Mouse (Mus musculus): ENCODE results near the gene Sox6. TPM values are rescaled to one million over a fixed set of nuclear protein-coding genes. Genes with fewer than 3 reads are reported as not detected.

Gene Sox6
- total and polyA plus RNA-seq, 2 experiments from 2014 or later: 30.8 to 47.6 TPM

DNA sequence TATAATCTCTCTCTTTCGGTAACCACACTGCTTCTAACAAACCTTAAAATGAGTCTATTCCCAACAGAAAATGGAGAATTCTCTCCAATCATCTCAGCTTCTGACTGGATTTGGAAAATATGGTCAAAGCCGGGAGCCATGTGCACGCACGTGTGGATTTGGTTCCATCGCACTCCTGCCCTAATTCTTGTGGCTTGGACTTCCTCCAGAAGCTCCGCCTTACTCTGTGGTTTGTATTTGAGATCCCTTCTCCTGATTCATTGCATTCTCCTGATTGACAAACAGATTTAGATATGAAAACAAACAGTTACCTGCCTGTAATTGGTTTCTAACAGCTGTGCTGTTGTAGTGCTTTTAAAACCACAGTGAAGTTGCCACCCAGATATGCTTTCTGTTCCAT is 351.9 kb downstream of the Sox6 start:
- H3K4me2 ChIP-seq (ENCODE audit: low read depth, low read length, poor library complexity, severe bottlenecking): no peak overlapping the region
- DNase-seq (ENCODE audit: low spot score): no peak
- no peak overlapping the region for H3K9ac ChIP-seq (replicated peaks; ENCODE audit: low read length, poor library complexity, severe bottlenecking)
- WGBS: 79% methylated on average over 6 of the region's 6 CpGs
- no peaks in the 10 kb centered on the region for H3K27me3 ChIP-seq (ENCODE audit: insufficient read depth, low read length)
- no peaks in the 10 kb centered on the region for H3K9me3 ChIP-seq (ENCODE audit: low read length)
- H3K36me3 ChIP-seq (ENCODE audit: insufficient read depth, low read length): no peaks in the 10 kb centered on the region
- TF ChIP-seq CTCF (IDR thresholded peaks at IDR 0.05): no peak
- H3K4me1 ChIP-seq (ENCODE audit: insufficient read depth, low read length): no peaks in the 10 kb centered on the region
- no peak for ATAC-seq (ENCODE audit: low FRiP score)
- no peak overlapping the region for H3K4me3 ChIP-seq (ENCODE audit: low read depth, low read length)
- no peak overlapping the region for H3K27ac ChIP-seq (ENCODE audit: low read depth, low read length)

DNA sequence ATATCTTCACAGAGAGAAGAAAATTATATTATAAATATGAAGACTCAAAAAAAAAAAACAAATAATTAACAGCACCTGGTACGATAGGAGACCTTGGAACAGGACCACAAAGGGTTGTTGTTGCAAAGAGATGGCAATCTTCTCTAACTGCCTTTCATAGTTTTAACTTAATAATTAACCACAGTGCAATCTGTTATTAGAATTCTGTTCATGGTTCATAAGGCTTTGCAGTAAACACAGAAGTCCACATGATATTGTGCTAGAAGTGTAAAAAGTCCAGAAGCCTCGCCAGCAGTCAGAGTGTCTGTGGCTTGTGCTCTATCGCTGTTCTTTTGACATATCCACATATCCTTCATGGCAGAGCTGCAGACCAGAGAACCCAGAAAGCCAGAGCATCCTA is 354.5 kb downstream of the Sox6 start:
- whole genome bisulfite sequencing: 96% methylated on average over 3 of the region's 3 CpGs
- H3K4me3 ChIP-seq (ENCODE audit: low read depth, low read length): no peak overlapping the region
- H3K36me3 ChIP-seq (ENCODE audit: insufficient read depth, low read length): no peaks in the 10 kb centered on the region
- no peak overlapping the region for H3K4me2 ChIP-seq (ENCODE audit: low read depth, low read length, poor library complexity, severe bottlenecking)
- ATAC-seq (ENCODE audit: low FRiP score): no peak
- no peak overlapping the region for H3K9ac ChIP-seq (replicated peaks; ENCODE audit: low read length, poor library complexity, severe bottlenecking)
- H3K27me3 ChIP-seq (ENCODE audit: insufficient read depth, low read length): no peaks in the 10 kb centered on the region
- no peaks in the 10 kb centered on the region for H3K4me1 ChIP-seq (ENCODE audit: insufficient read depth, low read length)
- TF ChIP-seq CTCF (IDR thresholded peaks at IDR 0.05): no peak
- no peak overlapping the region for H3K27ac ChIP-seq (ENCODE audit: low read depth, low read length)
- DNase-seq (ENCODE audit: low spot score): no peak
- H3K9me3 ChIP-seq (ENCODE audit: low read length): no peaks in the 10 kb centered on the region

DNA sequence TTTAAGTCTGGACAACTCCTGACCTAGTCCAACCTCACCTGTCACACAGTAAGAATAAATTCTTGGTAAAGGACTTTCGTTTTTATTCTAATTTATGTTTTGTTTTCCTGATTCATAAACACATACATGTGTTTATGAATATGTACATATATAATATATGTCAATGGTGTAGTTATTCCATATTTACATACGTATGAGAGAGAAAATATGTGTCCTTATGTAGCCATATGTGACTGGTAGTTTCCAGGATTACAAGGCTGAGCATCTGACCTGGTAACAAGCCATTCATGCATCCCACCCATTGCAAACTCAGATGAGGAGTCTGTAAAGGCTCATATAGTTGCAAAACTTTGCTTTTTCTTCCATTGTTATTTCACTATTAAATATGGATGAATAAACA is 366.8 kb downstream of the Sox6 start:
- H3K9me3 ChIP-seq (ENCODE audit: low read length): no peaks in the 10 kb centered on the region
- no peak overlapping the region for H3K9ac ChIP-seq (replicated peaks; ENCODE audit: low read length, poor library complexity, severe bottlenecking)
- H3K36me3 ChIP-seq (ENCODE audit: insufficient read depth, low read length): no peaks in the 10 kb centered on the region
- no peak for TF ChIP-seq CTCF (IDR thresholded peaks at IDR 0.05)
- no peak overlapping the region for H3K4me2 ChIP-seq (ENCODE audit: low read depth, low read length, poor library complexity, severe bottlenecking)
- no peak overlapping the region for H3K4me3 ChIP-seq (ENCODE audit: low read depth, low read length)
- H3K27me3 ChIP-seq (ENCODE audit: insufficient read depth, low read length): no peaks in the 10 kb centered on the region; the same call in 1 of the 2 replicates
- no peak overlapping the region for H3K27ac ChIP-seq (ENCODE audit: low read depth, low read length)
- 0 out of 2 replicates have a peak, but pooled peaks cover 3% of the 10 kb centered on the region for H3K4me1 ChIP-seq (ENCODE audit: insufficient read depth, low read length)
- no peak for DNase-seq (ENCODE audit: low spot score)
- WGBS: 98% methylated on average over 2 of the region's 2 CpGs
- no peak for ATAC-seq (ENCODE audit: low FRiP score)

DNA sequence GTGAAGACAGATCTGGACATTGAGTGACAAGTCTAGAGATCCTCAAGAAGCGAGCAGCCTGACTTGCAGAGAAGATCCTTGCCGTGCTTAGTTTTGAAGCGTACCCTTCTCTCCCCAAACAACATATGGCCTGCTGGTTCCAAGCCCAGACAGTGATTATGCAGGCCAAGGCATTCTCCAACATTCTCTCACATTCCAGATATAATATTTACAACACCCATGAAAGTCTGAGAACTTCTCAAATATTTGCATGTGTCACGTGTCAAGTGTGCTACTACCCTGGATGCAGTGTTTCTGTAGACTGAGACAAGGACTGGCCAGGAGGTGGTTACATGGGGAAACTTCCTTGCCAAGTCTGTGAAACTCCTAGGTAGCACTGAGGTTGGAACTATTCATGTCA is 367.3 kb downstream of the Sox6 start:
- H3K4me2 ChIP-seq (ENCODE audit: low read depth, low read length, poor library complexity, severe bottlenecking): no peak overlapping the region
- no peak for DNase-seq (ENCODE audit: low spot score)
- no peak overlapping the region for H3K9ac ChIP-seq (replicated peaks; ENCODE audit: low read length, poor library complexity, severe bottlenecking)
- no peak overlapping the region for H3K4me3 ChIP-seq (ENCODE audit: low read depth, low read length)
- H3K9me3 ChIP-seq (ENCODE audit: low read length): no peaks in the 10 kb centered on the region
- peaks cover 6% of the 10 kb centered on the region; the same call in 1 of the 2 replicates for H3K4me1 ChIP-seq (ENCODE audit: insufficient read depth, low read length)
- H3K36me3 ChIP-seq (ENCODE audit: insufficient read depth, low read length): no peaks in the 10 kb centered on the region
- no peak for ATAC-seq (ENCODE audit: low FRiP score)
- no peak for TF ChIP-seq CTCF (IDR thresholded peaks at IDR 0.05)
- 93% methylated on average over 4 of the region's 4 CpGs for WGBS
- no peak overlapping the region for H3K27ac ChIP-seq (ENCODE audit: low read depth, low read length)
- H3K27me3 ChIP-seq (ENCODE audit: insufficient read depth, low read length): no peaks in the 10 kb centered on the region; the same call in 1 of the 2 replicates

DNA sequence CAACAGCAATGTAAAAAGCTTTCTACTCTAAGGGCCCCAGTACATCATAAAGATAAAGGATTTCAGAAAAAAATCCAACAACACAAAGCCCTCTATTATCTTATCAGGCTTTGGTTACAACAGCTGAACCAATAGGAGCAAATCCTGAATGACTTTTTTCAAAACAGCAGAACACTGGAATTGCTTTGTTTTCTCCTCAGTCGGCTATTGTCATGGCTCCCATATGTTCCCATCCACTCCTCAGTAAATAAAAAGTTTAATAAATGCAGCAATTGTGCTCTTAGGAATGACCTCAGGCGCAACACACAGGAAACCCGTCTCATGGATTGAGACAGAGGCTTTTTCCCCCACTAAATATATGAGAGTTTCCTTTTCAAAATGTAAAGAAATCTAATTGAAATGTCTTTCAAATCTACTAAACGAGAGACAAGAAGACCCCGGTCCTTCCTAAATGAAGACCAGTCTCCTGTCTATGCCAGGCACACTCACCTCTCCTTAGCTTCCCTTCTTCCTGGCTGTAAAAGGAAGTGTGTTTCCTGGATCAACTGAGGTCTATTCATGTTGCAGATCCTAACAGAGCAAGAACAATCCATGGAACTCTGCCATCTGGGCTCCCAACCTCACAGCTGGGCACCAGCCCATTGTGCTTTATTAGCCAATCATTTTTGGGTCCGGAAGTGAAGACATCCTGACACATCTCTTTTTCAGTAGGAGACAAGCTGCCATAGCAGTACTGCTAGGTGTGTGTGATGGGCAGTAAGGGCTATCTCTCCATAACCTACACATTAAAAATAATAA is 369.2 kb downstream of the Sox6 start:
- no peak for ATAC-seq (ENCODE audit: low FRiP score)
- peak; percentile 14 for DNase-seq (ENCODE audit: low spot score)
- Histone ChIP-seq H3K27ac (ENCODE audit: low read depth, low read length) (no peak overlapping the region), H3K9me3 (ENCODE audit: low read length) (no peaks in the 10 kb centered on the region), H3K36me3 (ENCODE audit: insufficient read depth, low read length) (no peaks in the 10 kb centered on the region), H3K4me2 (ENCODE audit: low read depth, low read length, poor library complexity, severe bottlenecking) (no peak overlapping the region), H3K4me3 (ENCODE audit: low read depth, low read length) (no peak overlapping the region), H3K27me3 (ENCODE audit: insufficient read depth, low read length) (no peaks in the 10 kb centered on the region; the same call in 1 of the 2 replicates), H3K4me1 (ENCODE audit: insufficient read depth, low read length) (peaks cover 6% of the 10 kb centered on the region; the same call in 1 of the 2 replicates), H3K9ac (replicated peaks; ENCODE audit: low read length, poor library complexity, severe bottlenecking) (no peak overlapping the region)
- WGBS: 49% methylated on average over 6 of the region's 6 CpGs
- TF ChIP-seq CTCF (IDR thresholded peaks at IDR 0.05): no peak

DNA sequence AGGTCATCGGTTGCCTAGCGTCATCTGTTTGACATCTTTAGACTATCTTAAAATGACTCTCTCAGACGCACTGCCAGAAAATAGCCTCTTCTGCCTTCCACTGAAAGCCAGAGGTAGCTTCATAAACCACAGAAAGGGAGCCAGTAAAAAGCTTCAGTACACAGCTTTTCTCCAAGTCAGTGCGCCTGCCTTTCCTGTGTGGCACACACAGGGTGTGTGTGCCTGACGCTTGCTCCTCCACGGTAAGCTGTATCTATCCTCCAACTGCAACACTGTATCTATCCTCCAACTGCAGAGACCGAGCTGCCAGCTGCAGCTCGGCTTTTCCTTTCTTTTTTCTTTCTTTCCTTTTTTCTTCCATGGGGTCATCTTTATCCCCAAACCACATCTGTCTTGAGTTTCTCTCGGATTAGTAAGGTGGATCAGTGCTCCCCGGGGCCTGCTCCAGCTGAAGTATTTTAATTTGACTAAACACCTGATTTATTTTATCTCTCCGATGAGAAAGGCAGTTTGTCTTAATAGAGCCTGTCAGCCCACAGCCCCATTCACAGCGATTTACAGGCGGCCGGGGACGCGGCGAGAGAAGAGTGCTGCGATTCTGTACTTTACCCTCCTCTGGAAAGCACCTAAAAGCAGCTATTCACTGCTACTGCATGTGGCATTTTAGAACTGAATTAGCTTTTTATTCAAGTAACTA is 371.8 kb downstream of the Sox6 start:
- Histone ChIP-seq H3K9ac (replicated peaks; ENCODE audit: low read length, poor library complexity, severe bottlenecking) (peak overlapping the region; percentile 36; the same call in 1 of the 2 replicates), H3K4me3 (ENCODE audit: low read depth, low read length) (peak overlapping the region; percentile 29), H3K9me3 (ENCODE audit: low read length) (no peaks in the 10 kb centered on the region), H3K4me1 (ENCODE audit: insufficient read depth, low read length) (peaks cover 6% of the 10 kb centered on the region; the same call in 1 of the 2 replicates), H3K27ac (ENCODE audit: low read depth, low read length) (no peak overlapping the region; the same call in 1 of the 2 replicates), H3K27me3 (ENCODE audit: insufficient read depth, low read length) (no peaks in the 10 kb centered on the region; the same call in 1 of the 2 replicates), H3K36me3 (ENCODE audit: insufficient read depth, low read length) (no peaks in the 10 kb centered on the region), H3K4me2 (ENCODE audit: low read depth, low read length, poor library complexity, severe bottlenecking) (peak overlapping the region; percentile 46)
- 9% methylated on average over 18 of the region's 18 CpGs for whole genome bisulfite sequencing
- DNase-seq (ENCODE audit: low spot score) (peak; percentile 54), ATAC-seq (ENCODE audit: low FRiP score) (no peak)
- peak; percentile 24; the same call in 1 of the 2 replicates for TF ChIP-seq CTCF (IDR thresholded peaks at IDR 0.05)
